Mouse (Mus musculus) brain, embryonic 14.5 days (tissue): Measurements from ENCODE around the gene Thoc6.

Experiments used
- CTCF ChIP-seq: fragments of 200-500 bp; IDR thresholded peaks from 2 replicates; pipeline ENCODE4 v1.5.1; 2012; ENCODE audit warnings: inconsistent platforms, mild to moderate bottlenecking, moderate library complexity, borderline replicate concordance; ENCODE audit not compliant: insufficient read depth, insufficient read length; ENCODE audit errors: extremely low read depth
- POLR2A ChIP-seq: fragments of 200-500 bp; IDR thresholded peaks from 2 replicates; pipeline ENCODE4 v1.6.1; 2012; ENCODE audit warnings: mild to moderate bottlenecking, inconsistent platforms, borderline replicate concordance; ENCODE audit not compliant: poor library complexity, insufficient read depth, insufficient read length, severe bottlenecking; ENCODE audit errors: extremely low read depth

- no peak for TF ChIP-seq POLR2A
- no peak for TF ChIP-seq CTCF
Measured at GRCm38 (mm10) chr17:23717003-23717402, 43.3 kb upstream of the Thoc6 start.
